Mouse (Mus musculus) CH12.LX (cell line): Measurements from ENCODE around the gene Rdh5.

ENCODE experiments used
- CTCF ChIP-seq, 2 experiments: IDR thresholded peaks in 1 of 2; conservative IDR thresholded peaks in 1 of 2; 2 replicates each; pipeline ENCODE4 v1.5.1; 2011 to 2012; ENCODE audit warnings: low read depth in 2 of 2, low read length in 2 of 2, improper control_type of control experiment in 1 of 2, inconsistent platforms in 1 of 2, mild to moderate bottlenecking in 1 of 2, moderate library complexity in 1 of 2
- ELF1 ChIP-seq: IDR thresholded peaks from 2 replicates; pipeline ENCODE4 v1.6.1; 2014; ENCODE audit warnings: low read depth, mild to moderate bottlenecking, inconsistent platforms, low read length, improper control_type of control experiment
- IRF4 ChIP-seq: IDR thresholded peaks from 2 replicates; pipeline ENCODE4 v1.6.1; 2014; ENCODE audit warnings: low read depth, mild to moderate bottlenecking, inconsistent platforms, low read length, improper control_type of control experiment
- MXI1 ChIP-seq: IDR thresholded peaks from 2 replicates; pipeline ENCODE4 v1.6.1; 2011; ENCODE audit warnings: mild to moderate bottlenecking, low read depth, low read length, improper control_type of control experiment
- PAX5 ChIP-seq: IDR thresholded peaks from 2 replicates; pipeline ENCODE4 v1.6.1; 2012; ENCODE audit warnings: low read length, inconsistent platforms, mixed read lengths
- SMC3 ChIP-seq: IDR thresholded peaks from 2 replicates; pipeline ENCODE4 v1.6.1; 2011; ENCODE audit warnings: low read depth, low read length, improper control_type of control experiment
- UBTF ChIP-seq: IDR thresholded peaks from 2 replicates; pipeline ENCODE4 v1.6.1; 2012; ENCODE audit warnings: low read depth, mild to moderate bottlenecking, inconsistent platforms, low read length, improper control_type of control experiment, moderate library complexity

DNA sequence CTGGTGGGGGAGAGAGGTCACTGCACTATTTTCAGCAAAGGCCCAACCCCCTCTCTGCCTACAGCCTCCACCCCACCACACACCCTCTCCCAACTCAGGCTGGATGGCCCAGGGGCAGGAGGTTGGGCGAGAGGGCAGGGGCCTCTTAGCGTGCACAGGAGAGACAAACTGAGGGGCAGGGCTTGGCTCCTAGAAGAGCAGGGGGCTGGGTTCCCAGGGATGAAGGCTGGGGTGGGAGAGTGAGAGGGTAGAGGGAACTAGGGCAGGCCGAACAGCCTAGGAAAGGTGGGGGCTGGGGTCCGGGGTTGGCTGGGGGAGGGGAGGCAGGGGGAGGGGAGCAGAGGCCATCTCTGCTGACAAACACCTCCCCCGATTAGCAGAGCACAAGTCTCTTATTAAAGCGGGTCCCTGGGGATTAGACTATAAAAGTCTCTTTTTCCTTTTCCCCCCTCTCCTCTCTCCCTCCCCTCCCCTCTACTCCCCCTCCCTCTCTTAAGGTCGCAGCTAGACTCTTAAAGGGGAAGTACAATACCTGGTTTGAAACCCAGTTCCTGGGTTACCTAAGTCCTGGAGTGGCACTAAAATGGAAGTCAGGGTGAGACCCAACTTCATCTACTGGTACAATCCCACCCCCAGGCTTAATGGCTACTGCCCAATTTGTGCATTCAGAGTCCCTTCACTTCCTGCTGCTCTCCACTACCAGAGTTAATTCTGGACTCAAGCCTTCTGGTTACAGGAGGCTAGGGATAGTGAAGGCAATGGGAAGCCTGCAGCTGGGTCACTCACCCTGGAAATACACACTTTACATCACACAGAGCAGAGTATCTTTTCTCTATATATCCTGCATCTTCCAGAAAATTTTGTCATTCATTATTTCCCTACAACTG is 33.5 kb downstream of the Rdh5 start:
- no peak for TF ChIP-seq PAX5
- no peak for TF ChIP-seq UBTF
- TF ChIP-seq MXI1 = no peak
- no peak for TF ChIP-seq CTCF (conservative IDR thresholded peaks at IDR 0.05 in 1 of 2, IDR thresholded peaks at IDR 0.05 in 1 of 2; ENCODE audit: low read depth in 2 of 2, low read length in 2 of 2)
- TF ChIP-seq ELF1 = no peak
- no peak for TF ChIP-seq IRF4
- no peak for TF ChIP-seq SMC3
